Mouse (Mus musculus) neural tube, embryonic 13.5 days (tissue): ENCODE results near the gene Serpinb13. TPM values are rescaled to one million over a fixed set of nuclear protein-coding genes. Genes with fewer than 3 reads are reported as not detected.
"Not testable (repeated sequence)": the region's sequence is repeated elsewhere in the genome, so short reads cannot be mapped to it uniquely, and the experiment has no call there.

ENCODE experiments used
- ATAC-seq: fragments of 200-750 bp; cut with Nextera tagmentation; 2 replicates; pipeline ENCODE4 v1.8.0; 2017; ENCODE audit warnings: low read depth, mild to moderate bottlenecking, moderate TSS enrichment, moderate library complexity
- H3K27ac ChIP-seq: fragments of 300-500 bp; sonication (generic); replicated peaks from 2 replicates; pipeline ENCODE4 v1.5.1; 2015; ENCODE audit warnings: moderate library complexity, mild to moderate bottlenecking, inconsistent platforms
- H3K27me3 ChIP-seq: fragments of 300-500 bp; sonication (generic); 2 replicates; pipeline ENCODE4 v1.6.1; 2015; ENCODE audit warnings: mild to moderate bottlenecking, inconsistent platforms
- H3K36me3 ChIP-seq: fragments of 300-500 bp; sonication (generic); 2 replicates; pipeline ENCODE4 v1.6.1; 2015; ENCODE audit warnings: mild to moderate bottlenecking, inconsistent platforms
- H3K4me1 ChIP-seq: fragments of 300-500 bp; sonication (generic); replicated peaks from 2 replicates; pipeline ENCODE4 v1.6.1; 2015; ENCODE audit warnings: inconsistent platforms
- H3K4me2 ChIP-seq: fragments of 300-500 bp; sonication (generic); 2 replicates; pipeline ENCODE4 v1.6.1; 2015; ENCODE audit warnings: inconsistent platforms, mild to moderate bottlenecking, moderate library complexity
- H3K4me3 ChIP-seq: fragments of 300-500 bp; sonication (generic); 2 replicates; pipeline ENCODE4 v1.5.1; 2015; ENCODE audit warnings: mild to moderate bottlenecking, inconsistent platforms
- H3K9ac ChIP-seq: fragments of 300-500 bp; sonication (generic); 2 replicates; pipeline ENCODE4 v1.6.1; 2015; ENCODE audit warnings: moderate library complexity, mild to moderate bottlenecking, inconsistent platforms
- H3K9me3 ChIP-seq: fragments of 300-500 bp; sonication (generic); 2 replicates; pipeline ENCODE4 v1.6.1; 2016; ENCODE audit warnings: inconsistent platforms
- WGBS: fragments of 180-500 bp; shearing (Covaris S2); methylation state at CpG from one replicate; pipeline ENCODE4 v1.1.7; 2015; 5-methylcytosine and 5-hydroxymethylcytosine counted together
- polyA plus RNA-seq: library from polyadenylated mRNA; unstranded; fragments of >200 nt; fragmentation: Nextera tagmentation; extraction: Ambion mirVana; gene quantifications from 2 replicates; pipeline ENCODE4 v1.2.1, GENCODE M21; 2015

Gene Serpinb13
- polyA plus RNA-seq, 1 experiment from 2014 or later, result not detected

GRCm38 (mm10) chr1:107015210-107015609, 34.4 kb downstream of the Serpinb13 start:
- Histone ChIP-seq H3K27me3 (no peaks in the 10 kb centered on the region), H3K36me3 (no peaks in the 10 kb centered on the region), H3K4me3 (no peak overlapping the region), H3K27ac (no peak overlapping the region), H3K4me1 (no peaks in the 10 kb centered on the region), H3K9me3 (no peaks in the 10 kb centered on the region), H3K9ac (no peak overlapping the region), H3K4me2 (no peak overlapping the region)
- 78% methylated on average over 7 of the region's 7 CpGs for WGBS
- no peak for ATAC-seq

GRCm38 (mm10) chr1:107025886-107026285, 45.1 kb downstream of the Serpinb13 start:
- Histone ChIP-seq H3K4me3 (no peak overlapping the region), H3K27ac (no peak overlapping the region), H3K27me3 (no peaks in the 10 kb centered on the region), H3K4me2 (no peak overlapping the region), H3K36me3 (no peaks in the 10 kb centered on the region), H3K9me3 (no peaks in the 10 kb centered on the region), H3K4me1 (no peaks in the 10 kb centered on the region), H3K9ac (no peak overlapping the region)
- 77% methylated on average over 1 of the region's 1 CpGs for WGBS
- ATAC-seq, result no peak

- not testable (repeated sequence) for H3K4me3 ChIP-seq, H3K27me3 ChIP-seq, H3K9ac ChIP-seq, ATAC-seq, H3K4me2 ChIP-seq, H3K36me3 ChIP-seq, H3K27ac ChIP-seq, H3K4me1 ChIP-seq, H3K9me3 ChIP-seq
- 94% methylated on average over 3 of the region's 3 CpGs for WGBS
Observed at GRCm38 (mm10) chr1:107034236-107034635, 53.5 kb downstream of the Serpinb13 start.

Other genes starting within 250 kb of the Serpinb13 start
- 10.9 and 11.3 TPM in 2 replicates for gene Kdsr, start 221.3 kb upstream of the Serpinb13 start, polyA plus RNA-seq
- 45.0 and 46.7 TPM in 2 replicates for gene Vps4b, start 184.3 kb upstream of the Serpinb13 start, polyA plus RNA-seq
- not detected in 2 replicates for gene Serpinb5, start 119.8 kb upstream of the Serpinb13 start, polyA plus RNA-seq
- gene Serpinb12, start 46.5 kb upstream of the Serpinb13 start, polyA plus RNA-seq, result 0.11 TPM in 1 of 2 replicates, not detected in the other
- not detected in 2 replicates for gene Serpinb3a, start 71.3 kb downstream of the Serpinb13 start, polyA plus RNA-seq
- gene Serpinb3d, start 102.5 kb downstream of the Serpinb13 start, polyA plus RNA-seq, result not detected in 2 replicates